In the genomic region with DNA sequence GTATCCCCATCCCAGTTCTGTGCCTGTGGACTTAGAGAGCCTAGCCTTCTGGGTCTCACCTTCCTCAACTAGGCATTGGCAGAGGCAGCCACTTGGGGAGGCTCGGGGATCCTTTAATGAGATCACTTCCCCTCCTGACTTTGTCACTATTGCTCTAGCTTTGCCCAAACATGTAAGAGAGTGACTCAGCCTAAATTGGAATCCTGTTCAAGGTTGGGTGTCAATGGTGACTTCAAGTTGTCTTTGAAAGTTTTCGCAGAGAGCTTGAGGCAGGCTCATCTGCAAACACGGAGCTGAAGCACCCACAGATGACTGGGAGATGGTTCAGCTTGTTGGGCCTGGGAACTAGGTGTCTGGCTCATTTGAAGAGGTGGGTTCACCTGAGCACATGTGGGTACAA, we compare ENCODE assay signal across 14 mouse cellular contexts.
DNase-seq lines count a peak whose midpoint lies in the region.
"Had no signal": no experiment of that assay in that cellular context is flagged by ENCODE, and none has a peak within 500 bp of the region (broad histone marks: within the 10 kb centered on the region; RNA-seq: fewer than 3 reads in every experiment).

No protein-coding gene starts in this region.

- peak; percentile 49 for DNase-seq in 416B (ENCODE audit: low read depth)
- peak; percentile 73 for DNase-seq in adrenal gland, adult 2 months
- peak; percentile 44 for DNase-seq in adrenal gland, postnatal 14 days
- no peak for DNase-seq in spleen, postnatal 4 days (ENCODE audit: low spot score in 2 of 2)
- no peak for DNase-seq in urinary bladder, postnatal 25 days (ENCODE audit: low spot score)
- DNase-seq in cerebellum, adult 11-12 months, result no peak
- DNase-seq: cerebellum, adult 11 months; cerebellum, adult 8-10 months; cerebellum, postnatal 10 days; forebrain, postnatal 0 days; gastrocnemius, adult 2 months; gastrocnemius, postnatal 14 days; heart, adult 11 months; kidney, adult 2 months had no signal

Comparison
In these comparisons a context has a peak if more than half of its experiments do, and no peak if none do; other contexts are left out.
1. DNase-seq: peak in 416B (single experiment), adrenal gland, adult 2 months (single experiment) and adrenal gland, postnatal 14 days (single experiment); none in spleen, postnatal 4 days (0 of 2), urinary bladder, postnatal 25 days (single experiment) and cerebellum, adult 11-12 months (single experiment).